Comparison of ENCODE assay signal across 24 mouse cellular contexts in genomic region chr1:156812716-156813115, GRCm38 (mm10). TPM values are rescaled to one million over a fixed set of nuclear protein-coding genes. Genes with fewer than 3 reads are reported as not detected.
A peak's percentile ranks its signal among the peaks of the same experiment; 100 is the strongest.
DNase-seq lines count a peak whose midpoint lies in the region; ATAC-seq and TF ChIP-seq lines count a peak whose summit lies in the region.
"Had no signal": no experiment of that assay in that cellular context is flagged by ENCODE, and none has a peak within 500 bp of the region (broad histone marks: within the 10 kb centered on the region; RNA-seq: fewer than 3 reads in every experiment).

No protein-coding gene starts in this region.

- H3K9ac ChIP-seq in hindbrain, embryonic 14.5 days = no peak overlapping the region
- H3K9ac ChIP-seq in hindbrain, embryonic 16.5 days (ENCODE audit: low read depth, low read length) = no peak overlapping the region
- no peak overlapping the region for H3K9ac ChIP-seq in limb, embryonic 14.5 days (ENCODE audit: low read depth, low read length, severe bottlenecking)
- H3K9ac ChIP-seq: embryonic facial prominence, embryonic 12.5 days; forebrain, embryonic 12.5 days; forebrain, embryonic 15.5 days; hindbrain, embryonic 13.5 days had no signal

- 73% methylated on average over 8 of the region's 8 CpGs for WGBS in hindbrain, embryonic 14.5 days
- 70% methylated on average over 8 of the region's 8 CpGs for WGBS in hindbrain, embryonic 16.5 days
- WGBS in limb, embryonic 14.5 days = 46% methylated on average over 8 of the region's 8 CpGs
- WGBS in limb, embryonic 10.5 days = 46% methylated on average over 8 of the region's 8 CpGs

- H3K27me3 ChIP-seq in hindbrain, embryonic 14.5 days (ENCODE audit: control insufficient read depth, insufficient read depth, low read length) = no peaks in the 10 kb centered on the region
- H3K27me3 ChIP-seq in hindbrain, embryonic 16.5 days (replicated peaks; ENCODE audit: control insufficient read depth, insufficient read depth, low read length) = no peaks in the 10 kb centered on the region
- no peaks in the 10 kb centered on the region for H3K27me3 ChIP-seq in limb, embryonic 14.5 days (ENCODE audit: control insufficient read depth, insufficient read depth, low read length)
- no peaks in the 10 kb centered on the region for H3K27me3 ChIP-seq in limb, embryonic 10.5 days (ENCODE audit: low read depth, poor library complexity, severe bottlenecking)
- H3K27me3 ChIP-seq: embryonic facial prominence, embryonic 12.5 days; forebrain, embryonic 12.5 days; forebrain, embryonic 15.5 days; hindbrain, embryonic 13.5 days had no signal

- no peaks in the 10 kb centered on the region for H3K4me1 ChIP-seq in hindbrain, embryonic 14.5 days (replicated peaks; ENCODE audit: control insufficient read depth, insufficient read depth, low read length)
- no peaks in the 10 kb centered on the region for H3K4me1 ChIP-seq in hindbrain, embryonic 16.5 days (ENCODE audit: control insufficient read depth, insufficient read depth, low read depth, low read length)
- peaks cover 3% of the 10 kb centered on the region; the same call in 1 of the 2 replicates for H3K4me1 ChIP-seq in limb, embryonic 14.5 days (ENCODE audit: control insufficient read depth, insufficient read depth, low read length)
- H3K4me1 ChIP-seq in limb, embryonic 10.5 days = no peaks in the 10 kb centered on the region
- H3K4me1 ChIP-seq: forebrain, embryonic 12.5 days had no signal

- H3K4me2 ChIP-seq in hindbrain, embryonic 14.5 days (replicated peaks) = no peak overlapping the region
- H3K4me2 ChIP-seq in hindbrain, embryonic 16.5 days (ENCODE audit: low read length) = no peak overlapping the region
- no peak overlapping the region for H3K4me2 ChIP-seq in limb, embryonic 14.5 days (replicated peaks; ENCODE audit: low read depth, low read length, severe bottlenecking)
- H3K4me2 ChIP-seq: embryonic facial prominence, embryonic 12.5 days; forebrain, embryonic 12.5 days; forebrain, embryonic 15.5 days; hindbrain, embryonic 13.5 days had no signal

- DNase-seq in hindbrain, embryonic 14.5 days (ENCODE audit: low spot score) = peak; percentile 38
- peak; percentile 21 for DNase-seq in limb, embryonic 14.5 days (ENCODE audit: low spot score)
- no peak for DNase-seq in limb, embryonic 10.5 days (ENCODE audit: low spot score)
- DNase-seq in lung, postnatal 10 days = peak; percentile 40
- DNase-seq in lung, adult 18-20 months = no peak
- peak; percentile 28 for DNase-seq in lung, postnatal 36 days
- no peak for DNase-seq in layer of hippocampus, postnatal 10 days (ENCODE audit: low spot score in 2 of 2)
- DNase-seq: adrenal gland, adult 2 months; adrenal gland, postnatal 14 days; cerebellum, adult 11 months; cerebellum, adult 8-10 months; cerebellum, postnatal 10 days; cerebellum, postnatal 36 days; embryo, embryonic 11 days; gastrocnemius, postnatal 25 days had no signal

- H3K4me3 ChIP-seq in hindbrain, embryonic 14.5 days (replicated peaks; ENCODE audit: low read length) = no peak overlapping the region
- no peak overlapping the region for H3K4me3 ChIP-seq in hindbrain, embryonic 16.5 days (ENCODE audit: low read length)
- H3K4me3 ChIP-seq in limb, embryonic 14.5 days (replicated peaks; ENCODE audit: low read length) = no peak overlapping the region
- no peak overlapping the region for H3K4me3 ChIP-seq in limb, embryonic 10.5 days
- H3K4me3 ChIP-seq: embryonic facial prominence, embryonic 12.5 days; erythroblast, embryonic 14.5 days; forebrain, embryonic 12.5 days; forebrain, embryonic 15.5 days; hindbrain, embryonic 13.5 days had no signal

- no peak overlapping the region for H3K27ac ChIP-seq in hindbrain, embryonic 14.5 days
- H3K27ac ChIP-seq in hindbrain, embryonic 16.5 days (ENCODE audit: low read depth, low read length) = no peak overlapping the region
- no peak overlapping the region for H3K27ac ChIP-seq in limb, embryonic 14.5 days (replicated peaks; ENCODE audit: low read depth, low read length)
- H3K27ac ChIP-seq in limb, embryonic 10.5 days = no peak overlapping the region
- H3K27ac ChIP-seq: embryonic facial prominence, embryonic 12.5 days; forebrain, embryonic 12.5 days; forebrain, embryonic 15.5 days; hindbrain, embryonic 13.5 days had no signal

- TF ChIP-seq POLR2A in limb, embryonic 14.5 days (IDR thresholded peaks at IDR 0.05; ENCODE audit: borderline replicate concordance, extremely low read depth, insufficient read depth, insufficient read length) = no peak

- peaks cover 51% of the 10 kb centered on the region for H3K36me3 ChIP-seq in hindbrain, embryonic 14.5 days (replicated peaks; ENCODE audit: control insufficient read depth, insufficient read depth)
- peaks cover 19% of the 10 kb centered on the region; the same call in 1 of the 2 replicates for H3K36me3 ChIP-seq in hindbrain, embryonic 16.5 days (ENCODE audit: control insufficient read depth, insufficient read depth, low read length)
- peaks cover 21% of the 10 kb centered on the region for H3K36me3 ChIP-seq in limb, embryonic 14.5 days (ENCODE audit: control insufficient read depth, insufficient read depth, low read length)
- H3K36me3 ChIP-seq in limb, embryonic 10.5 days = peaks cover 62% of the 10 kb centered on the region

- no peaks in the 10 kb centered on the region for H3K9me3 ChIP-seq in hindbrain, embryonic 14.5 days (ENCODE audit: control insufficient read depth, low read length)
- no peaks in the 10 kb centered on the region for H3K9me3 ChIP-seq in hindbrain, embryonic 16.5 days (ENCODE audit: control insufficient read depth, low read length)
- H3K9me3 ChIP-seq in limb, embryonic 14.5 days (ENCODE audit: control insufficient read depth, low read length) = no peaks in the 10 kb centered on the region
- no peaks in the 10 kb centered on the region for H3K9me3 ChIP-seq in limb, embryonic 10.5 days (replicated peaks)
- H3K9me3 ChIP-seq: embryonic facial prominence, embryonic 12.5 days; forebrain, embryonic 12.5 days; forebrain, embryonic 15.5 days; hindbrain, embryonic 13.5 days had no signal

- ATAC-seq in hindbrain, embryonic 14.5 days (ENCODE audit: low FRiP score) = no peak
- no peak for ATAC-seq in hindbrain, embryonic 16.5 days
- no peak for ATAC-seq in limb, embryonic 14.5 days (ENCODE audit: low FRiP score, low read depth)
- ATAC-seq: CD4-positive, CD25-positive, alpha-beta regulatory T cell, adult 4 months; forebrain, embryonic 15.5 days had no signal

RNA-seq across cellular contexts. Expression of gene Angptl1, which starts 25.6 kb away (rescaled TPM):
- polyA plus RNA-seq in hindbrain, embryonic 14.5 days (2014; fragmentation: Nextera tagmentation; extraction: Ambion mirVana) = 2.2 and 3.6 TPM in 2 replicates
- polyA plus RNA-seq in hindbrain, embryonic 16.5 days (2015; fragmentation: Nextera tagmentation; extraction: Ambion mirVana) = 1.7 and 3.5 TPM in 2 replicates
- polyA plus RNA-seq in limb, embryonic 14.5 days (2012; rRNA removed) = 92.9 and 117 TPM in 2 replicates
- 92.4 and 95.5 TPM in 2 replicates for polyA plus RNA-seq in limb, embryonic 14.5 days (2014; fragmentation: Nextera tagmentation; extraction: Ambion mirVana)
- polyA plus RNA-seq in limb, embryonic 10.5 days (2016; fragmentation: Nextera tagmentation; extraction: Ambion mirVana) = 1.7 and 2.4 TPM in 2 replicates
- total RNA-seq in layer of hippocampus, postnatal 10 days (2021) = 1 to 10 TPM in 1 of 2 experiments, under 1 TPM in 1; 0.49 to 1.1 TPM
- total RNA-seq: hematopoietic stem cell, adult 5-6 weeks; MEL had no signal
- polyA plus RNA-seq: erythroblast, embryonic 14.5 days had no signal

Comparison
In these comparisons a context has a peak if more than half of its experiments do, and no peak if none do; other contexts are left out.
1. DNase-seq: peak in hindbrain, embryonic 14.5 days (single experiment), limb, embryonic 14.5 days (single experiment), lung, postnatal 10 days (single experiment) and lung, postnatal 36 days (single experiment); none in limb, embryonic 10.5 days (single experiment), lung, adult 18-20 months (0 of 2) and layer of hippocampus, postnatal 10 days (0 of 2).
2. RNA of gene Angptl1, which starts 25.6 kb away (polyA plus RNA-seq): 92.4 to 117 TPM in limb, embryonic 14.5 days; 2.2 to 3.6 TPM in hindbrain, embryonic 14.5 days, 1.7 to 2.4 TPM in limb, embryonic 10.5 days and 1.7 to 3.5 TPM in hindbrain, embryonic 16.5 days; every median in the first group is over 10 times any median in the second.